Mouse (Mus musculus) embryonic facial prominence, embryonic 11.5 days (tissue): ENCODE data around the gene Serpinb6a. TPM values are rescaled to one million over a fixed set of nuclear protein-coding genes. Genes with fewer than 3 reads are reported as not detected.
A peak's percentile ranks its signal among the peaks of the same experiment; 100 is the strongest.

Experiments
- ATAC-seq: fragments of 200-750 bp; cut with Nextera tagmentation; replicated peaks from 2 replicates; pipeline ENCODE4 v1.8.0; 2017; ENCODE audit warnings: low read depth; ENCODE audit not compliant: insufficient number of reproducible peaks, low FRiP score, low TSS enrichment
- DNase-seq: peaks from one replicate; pipeline ENCODE4 v3.0.0-alpha.2; 2015; ENCODE audit warnings: low spot score
- H3K27ac ChIP-seq: fragments of 300-500 bp; sonication (generic); replicated peaks from 2 replicates; pipeline ENCODE4 v1.5.1; 2014; ENCODE audit warnings: mild to moderate bottlenecking, low read depth, low read length, control low read depth
- H3K27me3 ChIP-seq: fragments of 300-500 bp; sonication (generic); 2 replicates; pipeline ENCODE4 v1.6.1; 2014; ENCODE audit warnings: mild to moderate bottlenecking, low read length, moderate library complexity, mixed read lengths; ENCODE audit not compliant: control insufficient read depth, insufficient read depth
- H3K36me3 ChIP-seq: fragments of 300-500 bp; sonication (generic); replicated peaks from 2 replicates; pipeline ENCODE4 v1.6.1; 2014; ENCODE audit warnings: low read depth, mild to moderate bottlenecking, low read length, moderate library complexity, mixed read lengths; ENCODE audit not compliant: control insufficient read depth, insufficient read depth
- H3K4me1 ChIP-seq: fragments of 300-500 bp; sonication (generic); 2 replicates; pipeline ENCODE4 v1.6.1; 2014; ENCODE audit warnings: low read length, mixed read lengths; ENCODE audit not compliant: control insufficient read depth, insufficient read depth
- H3K4me2 ChIP-seq: fragments of 300-500 bp; sonication (generic); 2 replicates; pipeline ENCODE4 v1.6.1; 2014; ENCODE audit warnings: low read depth, mild to moderate bottlenecking, control low read depth, low read length, moderate library complexity
- H3K4me3 ChIP-seq: fragments of 300-500 bp; sonication (generic); 2 replicates; pipeline ENCODE4 v1.5.1; 2014; ENCODE audit warnings: low read depth, low read length, control low read depth
- H3K9ac ChIP-seq: fragments of 300-500 bp; sonication (generic); replicated peaks from 2 replicates; pipeline ENCODE4 v1.6.1; 2014; ENCODE audit warnings: mild to moderate bottlenecking, control low read depth, low read length
- H3K9me3 ChIP-seq: fragments of 300-500 bp; sonication (generic); replicated peaks from 2 replicates; pipeline ENCODE4 v1.6.1; 2016; ENCODE audit warnings: mild to moderate bottlenecking, low read length, inconsistent platforms, mixed read lengths; ENCODE audit not compliant: control insufficient read depth
- WGBS: fragments of 180-500 bp; shearing (Covaris S2); extraction: QIAGEN DNeasy Blood & Tissue Kit; methylation state at CpG from one replicate; pipeline ENCODE4 v1.1.7; 2014; 5-methylcytosine and 5-hydroxymethylcytosine counted together
- polyA plus RNA-seq: library from polyadenylated mRNA; unstranded; fragments of >200 nt; fragmentation: Nextera tagmentation; extraction: Ambion mirVana; gene quantifications from 2 replicates; pipeline ENCODE4 v1.2.1, GENCODE M21; 2014

The Serpinb6a gene
- polyA plus RNA-seq, 1 experiment from 2014 or later = 46.2 TPM

GRCm38 (mm10) chr13:33965056-33966024 is 37.3 kb downstream of the Serpinb6a start:
- no peaks in the 10 kb centered on the region for H3K9me3 ChIP-seq
- WGBS = 23% methylated on average over 14 of the region's 14 CpGs
- peak overlapping the region; percentile 52 for H3K4me2 ChIP-seq
- ATAC-seq = 0 out of 2 replicates have a peak, but pooled peaks have one; percentile 15
- H3K4me1 ChIP-seq = no peaks in the 10 kb centered on the region; the same call in 1 of the 2 replicates
- H3K27ac ChIP-seq = peak overlapping the region; percentile 80; the same call in 1 of the 2 replicates
- H3K27me3 ChIP-seq = no peaks in the 10 kb centered on the region
- peak; percentile 2 for DNase-seq
- H3K4me3 ChIP-seq = peak overlapping the region; percentile 46
- H3K36me3 ChIP-seq = no peaks in the 10 kb centered on the region
- H3K9ac ChIP-seq = peak overlapping the region; percentile 70

- H3K9ac ChIP-seq = peak within 1 kb of the TSS; percentile 70
- peak within 1 kb of the TSS; percentile 46 for H3K4me3 ChIP-seq
- no peaks in the 10 kb centered on the region for H3K27me3 ChIP-seq
- H3K27ac ChIP-seq = peak within 1 kb of the TSS; percentile 80
- H3K4me1 ChIP-seq = no peaks in the 10 kb centered on the region; the same call in 1 of the 2 replicates
- H3K4me2 ChIP-seq = peak within 1 kb of the TSS; percentile 52
- DNase-seq (peak; percentile 83), ATAC-seq (peak; percentile 89)
- H3K36me3 ChIP-seq = no peaks in the 10 kb centered on the region
- 3% methylated on average over 22 of the region's 22 CpGs for WGBS
- no peaks in the 10 kb centered on the region for H3K9me3 ChIP-seq
Measured at GRCm38 (mm10) chr13:33964206-33965046, 38.2 kb downstream of the Serpinb6a start, which contains the start of gene Nqo2. Nqo2 (plus strand) TSS chr13:33964687.

- H3K27ac ChIP-seq = no peak overlapping the region
- DNase-seq (no peak), ATAC-seq (no peak)
- H3K4me2 ChIP-seq = no peak overlapping the region
- H3K9me3 ChIP-seq = no peaks in the 10 kb centered on the region
- H3K27me3 ChIP-seq = no peaks in the 10 kb centered on the region
- WGBS = 92% methylated on average over 2 of the region's 2 CpGs
- H3K9ac ChIP-seq = no peak overlapping the region
- H3K36me3 ChIP-seq = no peaks in the 10 kb centered on the region
- H3K4me3 ChIP-seq = no peak overlapping the region
- H3K4me1 ChIP-seq = no peaks in the 10 kb centered on the region
Measured at GRCm38 (mm10) chr13:33959771-33960170, 42.8 kb downstream of the Serpinb6a start.

- H3K9me3 ChIP-seq = no peaks in the 10 kb centered on the region
- H3K4me3 ChIP-seq = no peak overlapping the region
- no peaks in the 10 kb centered on the region for H3K27me3 ChIP-seq
- WGBS = 36% methylated on average over 6 of the region's 6 CpGs
- no peak overlapping the region for H3K4me2 ChIP-seq
- no peak overlapping the region for H3K9ac ChIP-seq
- H3K4me1 ChIP-seq = no peaks in the 10 kb centered on the region
- ATAC-seq (no peak), DNase-seq (peak; percentile 77)
- H3K27ac ChIP-seq = no peak overlapping the region
- no peaks in the 10 kb centered on the region for H3K36me3 ChIP-seq
Measured at GRCm38 (mm10) chr13:33956571-33957421, 45.8 kb downstream of the Serpinb6a start.

- H3K9me3 ChIP-seq = no peaks in the 10 kb centered on the region
- no peak overlapping the region for H3K27ac ChIP-seq
- H3K4me2 ChIP-seq = no peak overlapping the region
- H3K4me1 ChIP-seq = no peaks in the 10 kb centered on the region
- no peaks in the 10 kb centered on the region for H3K36me3 ChIP-seq
- H3K9ac ChIP-seq = no peak overlapping the region
- WGBS = 71% methylated on average over 2 of the region's 2 CpGs
- H3K4me3 ChIP-seq = no peak overlapping the region
- ATAC-seq (no peak), DNase-seq (no peak)
- no peaks in the 10 kb centered on the region for H3K27me3 ChIP-seq
Measured at GRCm38 (mm10) chr13:33952947-33953346, 49.6 kb downstream of the Serpinb6a start.

- H3K27ac ChIP-seq = no peak overlapping the region
- no peaks in the 10 kb centered on the region for H3K27me3 ChIP-seq
- no peak overlapping the region for H3K4me3 ChIP-seq
- no peak overlapping the region for H3K9ac ChIP-seq
- no peak overlapping the region for H3K4me2 ChIP-seq
- DNase-seq (no peak), ATAC-seq (no peak)
- no peaks in the 10 kb centered on the region for H3K36me3 ChIP-seq
- H3K9me3 ChIP-seq = no peaks in the 10 kb centered on the region
- WGBS = 33% methylated on average over 1 of the region's 1 CpGs
- no peaks in the 10 kb centered on the region for H3K4me1 ChIP-seq
Measured at GRCm38 (mm10) chr13:33952075-33952449, 50.5 kb downstream of the Serpinb6a start.

- Histone ChIP-seq H3K4me3 (no peak overlapping the region), H3K4me1 (no peaks in the 10 kb centered on the region), H3K9me3 (no peaks in the 10 kb centered on the region), H3K27me3 (no peaks in the 10 kb centered on the region), H3K36me3 (no peaks in the 10 kb centered on the region), H3K9ac (no peak overlapping the region), H3K4me2 (no peak overlapping the region), H3K27ac (no peak overlapping the region)
- ATAC-seq (no peak), DNase-seq (no peak)
- WGBS = 83% methylated on average over 4 of the region's 4 CpGs
Measured at GRCm38 (mm10) chr13:33951308-33952074, 51.1 kb downstream of the Serpinb6a start.
